Mouse (Mus musculus) kidney, adult 8-10 months (tissue): ENCODE data around the gene Fam205a3.
"Not testable (repeated sequence)": the region's sequence is repeated elsewhere in the genome, so short reads cannot be mapped to it uniquely, and the experiment has no call there.

Experiments used
- DNase-seq, 2 experiments: peaks; one replicate each; pipeline ENCODE4 v3.0.0; 2022

Fam205a3 gene

DNA sequence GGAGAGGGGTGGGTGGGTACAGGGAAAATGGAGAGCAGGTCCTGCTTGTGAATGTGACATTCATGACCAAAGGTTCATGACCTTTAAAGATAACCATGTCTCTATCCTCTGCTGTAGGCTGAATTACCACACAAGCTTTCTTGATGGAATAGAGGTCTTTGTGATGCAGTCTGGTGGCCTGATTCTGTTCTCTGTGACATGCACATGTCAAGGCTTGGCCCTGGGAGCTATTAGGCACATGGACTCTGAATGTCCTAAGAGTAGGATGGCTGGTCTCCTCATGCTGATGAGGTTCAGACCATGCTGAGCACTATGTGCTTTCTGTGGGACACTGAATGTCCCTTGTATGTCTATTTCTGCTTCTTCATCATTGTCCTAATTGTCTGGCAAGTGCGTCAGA is at the start of gene Fam205a3:
TSS of gene Fam205a3 (plus strand) at position 301 of the 400 bp plus-strand sequence.
- not testable (repeated sequence) for DNase-seq

DNA sequence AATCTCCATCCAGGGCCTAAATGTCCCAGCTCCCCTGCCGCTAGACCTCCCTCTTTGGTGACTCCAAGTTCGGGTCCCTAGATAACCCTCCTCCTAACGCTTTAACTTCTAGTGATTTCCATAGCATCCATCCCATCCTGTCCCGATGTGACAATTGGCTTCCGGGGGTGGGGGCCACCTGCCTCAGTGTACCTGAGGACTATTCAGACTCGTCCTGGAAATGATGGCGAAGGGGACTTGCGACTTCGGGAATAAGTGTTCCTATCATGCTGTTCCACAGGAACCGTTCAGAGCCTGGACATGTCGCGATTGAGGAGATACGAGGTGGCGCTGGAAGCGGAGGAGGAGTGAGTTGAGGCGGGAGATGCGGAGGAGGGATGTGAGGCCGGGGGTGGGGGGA is 24.2 kb upstream of the Fam205a3 start, which contains the start of gene Gm21953:
TSS of gene Gm21953 (plus strand) at position 301 of the 400 bp plus-strand sequence.
- DNase-seq: not testable (repeated sequence)
